Mouse (Mus musculus) gastrocnemius, postnatal 25 days (tissue): ENCODE data around the gene Phf12. TPM values are rescaled to one million over a fixed set of nuclear protein-coding genes. Genes with fewer than 3 reads are reported as not detected.
A peak's percentile ranks its signal among the peaks of the same experiment; 100 is the strongest.
"Not testable (repeated sequence)": the region's sequence is repeated elsewhere in the genome, so short reads cannot be mapped to it uniquely, and the experiment has no call there.

Source experiments
- DNase-seq: peaks from one replicate; pipeline ENCODE4 v3.0.0; 2022
- total RNA-seq, 2 experiments: library from RNA; stranded (reverse); gene quantifications; 1 replicate in 1 of 2; 2 replicates in 1 of 2; pipeline ENCODE4 v1.2.3; 2021

Phf12 gene
- total RNA-seq, 2 experiments from 2014 or later, result 14.2 to 18.2 TPM

- peak; percentile 86 for DNase-seq
Measured at GRCm38 (mm10) chr11:78031947-78032808, 49.6 kb downstream of the Phf12 start, which contains the start of gene Dhrs13. Dhrs13 (plus strand) TSS chr11:78032280.

DNA sequence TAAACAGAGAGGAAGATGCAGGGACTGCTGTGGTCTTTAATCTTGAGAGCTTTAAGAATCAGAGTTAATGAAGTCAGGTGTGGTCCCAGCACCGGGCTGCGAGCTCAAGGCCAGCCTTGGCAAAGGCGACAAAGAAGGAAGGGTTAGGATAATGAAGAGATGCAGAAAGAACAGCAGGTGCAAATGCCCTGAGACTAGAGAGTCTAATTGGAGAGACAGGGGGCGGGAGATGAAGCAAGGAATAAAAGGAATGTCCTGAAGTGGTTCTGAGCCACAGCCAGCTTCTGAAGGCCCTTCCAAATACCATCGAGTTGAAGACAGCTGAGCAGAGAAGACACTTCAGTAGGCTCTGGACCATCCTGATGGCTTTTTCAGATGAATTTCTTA, 50.2 kb downstream of the Phf12 start:
- no peak for DNase-seq

DNA sequence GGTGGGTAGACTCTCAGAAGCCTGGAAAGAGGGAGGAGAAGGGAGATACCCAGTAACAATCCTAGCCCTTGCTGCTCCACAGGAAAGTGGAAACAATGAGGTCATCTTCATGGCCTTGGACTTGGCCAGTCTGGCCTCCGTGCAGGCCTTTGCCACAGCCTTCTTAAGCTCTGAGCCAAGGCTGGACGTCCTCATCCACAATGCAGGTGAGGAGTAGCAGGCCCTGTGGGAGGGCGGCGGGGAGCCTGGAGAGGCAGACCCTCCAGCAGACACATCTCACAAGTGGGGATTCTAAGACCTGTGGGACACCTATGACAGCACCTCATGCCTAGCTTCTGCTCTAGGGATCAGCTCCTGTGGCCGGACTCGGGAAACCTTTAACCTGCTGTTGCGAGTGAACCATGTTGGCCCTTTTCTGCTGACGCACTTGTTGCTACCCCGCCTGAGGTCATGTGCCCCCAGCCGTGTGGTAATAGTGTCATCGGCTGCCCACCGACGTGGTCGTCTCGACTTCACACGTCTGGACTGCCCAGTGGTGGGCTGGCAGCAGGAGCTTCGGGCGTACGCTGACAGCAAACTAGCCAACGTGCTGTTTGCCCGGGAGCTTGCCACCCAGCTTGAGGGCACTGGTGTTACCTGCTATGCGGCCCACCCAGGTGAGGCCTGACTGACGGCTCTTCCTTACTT, 51.5 kb downstream of the Phf12 start:
- no peak for DNase-seq

- no peak for DNase-seq
Measured at GRCm38 (mm10) chr11:78036791-78037190, 54.2 kb downstream of the Phf12 start.

DNA sequence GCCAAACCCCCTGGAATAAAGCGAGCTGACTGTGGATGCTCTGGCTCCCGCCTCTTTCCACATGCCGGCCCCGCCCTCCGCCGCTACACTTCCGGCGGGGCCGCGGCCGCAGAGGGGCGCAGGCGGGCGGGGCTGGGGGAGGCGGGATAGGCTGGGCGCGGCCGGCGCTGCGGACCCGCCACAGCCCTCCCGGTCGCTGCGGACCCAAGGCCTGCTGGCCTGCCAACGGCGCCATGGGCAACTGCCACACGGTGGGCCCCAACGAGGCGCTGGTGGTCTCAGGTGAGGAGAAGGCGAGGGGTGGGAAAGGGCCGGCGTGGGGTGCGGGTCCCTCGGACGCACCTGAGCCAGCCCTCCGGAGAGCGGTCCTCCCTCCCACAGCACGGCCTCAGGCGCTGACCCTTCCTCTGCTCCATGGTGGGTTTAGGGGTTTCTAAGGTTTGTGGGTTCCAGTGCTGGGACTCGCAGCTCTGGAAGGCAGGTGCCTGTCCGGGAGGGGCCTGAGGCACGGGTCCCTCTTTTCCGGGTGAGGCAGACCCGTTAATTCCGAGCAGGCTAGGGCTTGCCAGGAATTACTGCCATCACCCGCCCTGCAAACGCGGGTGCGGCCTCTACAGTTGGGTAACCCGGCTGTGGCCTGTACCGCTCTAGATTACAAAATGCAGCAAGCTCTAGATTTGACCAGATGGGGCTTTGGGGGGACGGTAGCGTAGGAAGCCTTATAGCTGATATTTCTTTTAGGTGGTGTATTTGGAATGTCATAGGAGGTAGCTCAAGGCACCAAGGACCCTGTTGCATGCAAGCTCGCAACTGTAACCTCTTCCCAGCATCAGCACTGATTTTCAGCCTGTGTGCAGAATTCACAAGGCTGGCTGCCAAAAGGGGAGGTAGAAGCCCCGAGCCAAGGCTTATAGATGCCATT, 55.5 kb downstream of the Phf12 start, which contains the start of gene Flot2:
Flot2 (plus strand) TSS at position 101 of the 922 bp plus-strand sequence.
- peak; percentile 67 for DNase-seq

DNA sequence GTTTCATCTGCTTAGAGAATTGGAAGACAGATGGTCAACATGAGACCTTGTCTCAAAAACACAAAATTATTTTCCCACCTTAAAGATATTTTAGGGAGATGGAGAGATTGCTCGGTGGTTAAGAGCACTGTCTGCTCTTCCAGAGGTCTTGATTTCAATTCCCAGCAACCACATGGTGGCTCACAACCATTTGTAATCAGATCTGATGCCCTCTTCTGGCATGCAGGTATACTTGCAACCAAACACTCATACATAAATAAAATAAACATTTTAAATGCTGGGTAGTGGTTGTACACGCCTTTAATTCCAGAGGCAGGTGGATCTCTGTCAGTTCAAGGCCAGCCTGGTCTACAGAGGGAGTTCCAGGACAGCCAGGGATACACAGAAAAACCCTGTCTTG, 58.3 kb downstream of the Phf12 start:
- no peak for DNase-seq

DNA sequence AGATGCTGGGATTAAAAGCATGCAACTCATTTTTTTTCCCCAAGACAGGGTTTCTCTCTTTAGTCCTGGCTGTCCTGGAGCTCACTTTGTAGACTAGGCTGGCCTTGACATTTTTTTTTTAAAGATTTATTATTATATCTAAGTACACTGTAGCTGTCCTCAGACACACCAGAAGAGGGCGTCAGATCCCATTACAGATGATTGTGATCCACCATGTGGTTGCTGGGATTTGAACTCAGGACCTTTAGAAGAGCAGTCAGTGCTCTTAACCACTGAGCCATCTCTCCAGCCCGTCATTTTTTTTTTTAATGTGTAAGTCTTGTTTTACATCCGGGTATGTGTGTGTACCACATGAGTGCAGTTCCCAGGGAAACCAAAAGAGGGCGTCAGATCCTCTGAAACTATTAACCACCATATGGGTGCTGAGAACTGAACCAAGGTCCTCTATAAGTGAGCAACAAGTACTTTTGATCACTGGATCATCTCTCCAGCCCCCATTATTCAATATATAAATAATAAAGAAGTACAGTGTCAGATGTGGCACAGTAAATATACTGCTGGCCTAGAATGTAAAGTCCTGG, 59.8 kb downstream of the Phf12 start:
- DNase-seq, result not testable (repeated sequence)

DNA sequence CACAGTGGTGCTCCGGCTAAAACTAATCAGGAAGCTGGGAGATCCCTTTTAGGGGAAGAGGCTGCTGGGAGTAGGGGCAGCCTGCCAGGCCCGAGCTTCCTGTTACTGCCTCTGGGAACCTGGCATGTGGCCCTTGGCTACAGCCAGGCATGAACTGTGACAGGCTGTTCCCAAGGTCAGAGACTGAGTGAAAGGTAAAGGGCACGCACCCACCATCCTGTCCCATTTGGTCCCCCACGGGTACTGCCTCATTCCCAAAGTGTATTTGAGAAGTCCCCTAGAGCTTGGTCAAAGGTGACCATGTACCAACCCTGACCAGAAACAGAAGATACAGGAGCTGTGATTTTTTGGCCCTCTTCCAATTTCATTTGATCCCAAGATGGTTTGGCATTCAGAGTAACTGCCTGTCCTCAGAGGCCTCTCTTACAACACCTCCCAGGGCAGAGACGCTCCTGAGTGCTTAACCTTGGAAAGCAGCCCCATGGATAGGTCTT, 62.3 kb downstream of the Phf12 start:
- DNase-seq, result peak; percentile 91

- not testable (repeated sequence) for DNase-seq
Measured at GRCm38 (mm10) chr11:78048637-78049036, 66.1 kb downstream of the Phf12 start.

DNA sequence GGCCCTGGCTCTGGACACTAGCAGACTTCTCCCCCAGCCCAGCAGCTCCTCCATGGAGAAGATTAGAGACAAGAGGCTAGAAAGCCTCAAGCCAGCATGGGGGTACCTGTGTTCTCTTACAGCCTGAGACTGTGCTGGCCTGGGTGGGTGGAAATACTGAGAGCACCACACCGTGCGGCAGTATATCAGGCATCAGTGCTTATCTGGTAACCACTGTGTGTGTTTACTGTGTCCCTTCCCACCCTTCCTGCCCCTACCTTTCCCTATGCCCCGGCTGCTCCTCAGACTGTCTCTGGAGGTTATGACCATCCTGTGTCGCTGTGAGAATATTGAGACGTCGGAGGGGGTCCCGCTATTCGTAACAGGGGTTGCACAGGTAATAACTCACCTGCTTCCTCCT, 70.5 kb downstream of the Phf12 start:
- DNase-seq, result no peak

DNA sequence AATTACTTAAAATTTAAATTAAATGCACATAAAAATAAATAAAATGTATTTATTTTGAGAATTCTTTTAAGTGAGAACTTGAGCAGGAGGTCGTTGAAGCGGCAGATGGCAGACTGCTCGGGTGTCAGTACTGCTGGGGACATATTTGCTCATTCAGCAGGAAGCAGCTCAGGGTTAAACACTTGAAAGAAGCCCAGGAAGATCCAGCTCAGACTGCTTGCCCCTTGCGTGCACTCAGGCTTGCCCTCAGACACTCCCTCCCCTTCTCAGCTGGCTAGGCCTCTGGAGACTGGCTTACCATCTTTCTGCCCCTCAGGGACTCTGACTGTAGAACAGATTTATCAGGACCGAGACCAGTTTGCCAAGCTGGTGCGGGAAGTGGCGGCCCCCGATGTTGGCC, 74.4 kb downstream of the Phf12 start:
- no peak for DNase-seq

- DNase-seq, result peak; percentile 76
Measured at GRCm38 (mm10) chr11:78059833-78060757, 77.5 kb downstream of the Phf12 start.

- DNase-seq, result no peak
Measured at GRCm38 (mm10) chr11:78062563-78062962, 80.0 kb downstream of the Phf12 start.

DNA sequence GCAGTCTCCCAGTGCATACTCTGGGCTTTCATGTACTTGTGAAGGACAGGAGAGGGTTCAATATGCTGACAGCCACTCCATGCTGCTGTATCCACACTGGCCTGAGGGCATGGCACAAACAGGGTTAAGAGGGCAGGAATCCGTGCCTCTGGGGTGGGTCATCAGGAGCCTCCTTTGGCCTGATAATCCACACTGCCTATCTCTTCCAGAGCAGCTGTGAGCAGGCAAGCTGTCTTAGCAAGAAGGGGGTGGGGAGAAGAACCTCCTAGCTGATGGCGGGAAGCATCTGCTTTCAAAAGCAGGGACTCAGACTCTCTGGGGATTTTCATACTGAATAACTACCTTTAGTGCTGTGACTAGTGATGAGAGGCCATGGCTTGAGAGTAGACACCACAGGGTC, 83.4 kb downstream of the Phf12 start:
- DNase-seq, result no peak

GRCm38 (mm10) chr11:78066641-78067040, 84.1 kb downstream of the Phf12 start:
- no peak for DNase-seq

DNA sequence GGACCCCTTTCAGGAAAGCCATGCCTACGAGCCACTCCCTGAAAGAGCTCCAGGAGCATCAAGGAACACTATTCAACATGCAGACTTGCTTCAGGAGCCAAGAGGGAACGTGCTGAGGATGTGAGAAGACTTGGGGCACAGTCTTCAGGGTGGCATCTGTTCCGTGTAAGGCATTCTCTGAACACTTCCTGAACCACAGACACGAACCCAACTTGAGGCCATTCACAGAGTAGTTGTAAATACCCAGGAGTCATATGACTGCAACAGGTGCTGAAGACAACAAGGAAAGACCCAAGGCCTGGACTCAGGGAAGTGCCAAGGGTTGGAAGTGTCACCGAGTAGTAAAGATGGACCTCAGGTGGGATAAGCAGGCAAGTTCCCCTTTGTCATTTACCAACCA, 85.0 kb downstream of the Phf12 start:
- DNase-seq, result no peak

GRCm38 (mm10) chr11:78069130-78069529, 86.6 kb downstream of the Phf12 start:
- DNase-seq, result no peak

DNA sequence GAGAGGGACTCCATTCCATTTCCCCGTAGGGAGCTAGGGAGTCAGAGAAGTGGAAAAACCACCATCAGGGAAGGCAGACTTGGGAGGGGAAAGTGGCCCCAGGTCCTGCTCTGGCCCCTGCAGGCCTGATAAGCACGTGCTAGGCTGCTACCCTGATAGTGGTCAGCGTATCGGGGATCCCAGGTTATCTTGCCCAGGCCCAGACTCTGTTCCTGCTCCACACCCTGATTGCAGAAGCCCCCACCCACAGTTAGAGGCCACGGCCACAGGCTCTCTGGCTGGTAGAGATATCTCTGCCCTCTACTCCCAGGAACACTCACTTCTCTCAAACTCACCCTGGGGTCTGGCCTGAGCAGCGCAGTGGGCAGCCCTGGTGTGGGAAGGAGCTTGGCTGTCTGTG, 87.1 kb downstream of the Phf12 start:
- no peak for DNase-seq

DNA sequence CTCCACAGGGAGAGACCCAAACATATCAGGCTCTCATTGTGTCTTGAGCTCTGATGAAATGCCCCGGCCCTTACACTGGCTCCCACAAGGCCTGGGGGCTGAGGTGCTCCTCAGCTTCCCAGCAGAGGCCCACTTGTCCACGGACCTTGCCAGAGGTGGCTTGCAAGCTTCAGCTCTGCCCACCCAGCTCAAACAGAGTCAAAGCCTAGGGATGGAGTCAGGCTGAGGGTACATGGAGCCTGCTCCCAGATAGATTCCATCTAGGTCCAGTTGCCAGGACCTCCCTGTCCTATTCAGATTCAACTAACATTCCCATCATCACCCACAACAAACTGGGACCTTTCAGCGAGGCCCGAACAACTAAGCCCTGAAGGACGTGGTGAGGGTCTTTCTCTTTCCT, 89.4 kb downstream of the Phf12 start:
- no peak for DNase-seq

- no peak for DNase-seq
Measured at GRCm38 (mm10) chr11:78072425-78073130, 90.0 kb downstream of the Phf12 start.
